Mouse (Mus musculus) limb, embryonic 11.5 days (tissue): ENCODE results near the gene Fermt3. TPM values are rescaled to one million over a fixed set of nuclear protein-coding genes. Genes with fewer than 3 reads are reported as not detected.
A peak's percentile ranks its signal among the peaks of the same experiment; 100 is the strongest.

Experiments used
- ATAC-seq: fragments of 200-750 bp; cut with Nextera tagmentation; 2 replicates; pipeline ENCODE4 v1.8.0; 2017; ENCODE audit warnings: low read depth; ENCODE audit not compliant: insufficient number of reproducible peaks, low FRiP score, low TSS enrichment
- DNase-seq: peaks from one replicate; pipeline ENCODE4 v3.0.0-alpha.2; 2015; ENCODE audit warnings: low spot score
- H3K27ac ChIP-seq: fragments of 300-500 bp; sonication (generic); replicated peaks from 2 replicates; pipeline ENCODE4 v1.5.1; 2014; ENCODE audit warnings: low read depth, mild to moderate bottlenecking, low read length
- H3K27me3 ChIP-seq: fragments of 300-500 bp; sonication (generic); 2 replicates; pipeline ENCODE4 v1.6.1; 2014; ENCODE audit warnings: mild to moderate bottlenecking, low read length, mixed read lengths; ENCODE audit not compliant: control insufficient read depth, insufficient read depth
- H3K36me3 ChIP-seq: fragments of 300-500 bp; sonication (generic); 2 replicates; pipeline ENCODE4 v1.6.1; 2014; ENCODE audit warnings: mild to moderate bottlenecking, low read length, moderate library complexity, mixed read lengths; ENCODE audit not compliant: control insufficient read depth, insufficient read depth
- H3K4me1 ChIP-seq: fragments of 300-500 bp; sonication (generic); 2 replicates; pipeline ENCODE4 v1.6.1; 2014; ENCODE audit warnings: low read length, mixed read lengths; ENCODE audit not compliant: control insufficient read depth, insufficient read depth
- H3K4me2 ChIP-seq: fragments of 300-500 bp; sonication (generic); 2 replicates; pipeline ENCODE4 v1.6.1; 2014; ENCODE audit warnings: low read depth, mild to moderate bottlenecking, moderate library complexity; ENCODE audit not compliant: severe bottlenecking
- H3K4me3 ChIP-seq: fragments of 300-500 bp; sonication (generic); 2 replicates; pipeline ENCODE4 v1.5.1; 2014; ENCODE audit warnings: low read depth, low read length
- H3K9ac ChIP-seq: fragments of 300-500 bp; sonication (generic); 2 replicates; pipeline ENCODE4 v1.6.1; 2014; ENCODE audit warnings: mild to moderate bottlenecking, low read length
- H3K9me3 ChIP-seq: fragments of 300-500 bp; sonication (generic); 2 replicates; pipeline ENCODE4 v1.6.1; 2016; ENCODE audit warnings: low read length; ENCODE audit not compliant: control insufficient read depth
- WGBS: fragments of 180-500 bp; shearing (Covaris S2); extraction: QIAGEN DNeasy Blood & Tissue Kit; methylation state at CpG from one replicate; pipeline ENCODE4 v1.1.7; 2014; 5-methylcytosine and 5-hydroxymethylcytosine counted together
- polyA plus RNA-seq: library from polyadenylated mRNA; unstranded; fragments of >200 nt; fragmentation: Nextera tagmentation; extraction: Ambion mirVana; gene quantifications from 2 replicates; pipeline ENCODE4 v1.2.1, GENCODE M21; 2014

Gene Fermt3
- polyA plus RNA-seq, 1 experiment from 2014 or later = 7.1 TPM

DNA sequence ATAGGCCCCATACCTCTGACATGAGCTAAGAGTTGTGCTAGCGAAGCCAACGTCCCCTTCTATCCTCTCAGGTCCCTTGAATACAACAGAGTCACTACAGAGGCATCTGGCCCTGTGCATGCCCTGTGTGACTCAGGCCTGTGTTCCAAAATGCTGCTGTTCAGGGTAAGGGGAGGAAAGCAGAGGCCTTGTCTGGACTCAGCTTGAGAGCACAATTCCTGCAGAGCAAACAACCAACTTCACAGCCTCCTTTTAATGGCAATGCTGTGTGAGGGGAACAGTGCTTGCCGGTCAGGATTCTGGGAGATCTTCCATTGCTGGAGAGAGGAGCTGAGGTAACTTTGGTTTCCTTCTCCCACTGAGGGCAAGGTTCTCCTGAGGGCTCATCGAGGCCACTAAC is 25.0 kb upstream of the Fermt3 start:
- 61% methylated on average over 4 of the region's 4 CpGs for WGBS

DNA sequence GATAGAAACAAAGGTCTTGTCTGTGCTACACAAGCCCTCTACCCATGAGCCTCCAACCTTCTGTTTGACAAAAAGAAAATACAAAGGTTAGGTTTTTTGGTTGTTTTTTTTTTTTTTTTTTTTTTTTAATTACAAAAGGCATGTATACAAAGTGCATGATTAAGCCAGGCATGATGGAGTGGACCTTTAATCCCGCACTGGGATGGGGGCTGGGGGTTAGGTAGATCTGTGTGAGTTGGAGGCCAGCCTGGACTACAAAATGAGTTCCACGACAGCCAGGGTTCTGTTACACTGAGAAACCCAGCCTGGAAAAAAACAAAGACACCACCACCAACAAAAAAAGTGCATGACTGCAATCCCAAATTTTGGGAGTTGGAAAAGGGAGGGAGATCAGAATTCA is 21.9 kb upstream of the Fermt3 start:
- H3K4me3 ChIP-seq = no peak overlapping the region
- H3K27ac ChIP-seq = no peak overlapping the region
- no peaks in the 10 kb centered on the region for H3K27me3 ChIP-seq
- no peaks in the 10 kb centered on the region for H3K9me3 ChIP-seq
- ATAC-seq (no peak), DNase-seq (no peak)
- no peaks in the 10 kb centered on the region; the same call in 1 of the 2 replicates for H3K36me3 ChIP-seq
- peaks cover 7% of the 10 kb centered on the region for H3K4me1 ChIP-seq
- 91% methylated on average over 2 of the region's 2 CpGs for WGBS
- no peak overlapping the region for H3K4me2 ChIP-seq
- no peak overlapping the region for H3K9ac ChIP-seq

More for the DNA sequence above, 25.0 kb upstream of the Fermt3 start:
- no peak for ATAC-seq
- Histone ChIP-seq H3K27me3 (no peaks in the 10 kb centered on the region), H3K9ac (no peak overlapping the region), H3K4me3 (no peak overlapping the region), H3K27ac (no peak overlapping the region), H3K4me2 (no peak overlapping the region), H3K4me1 (0 out of 2 replicates have a peak, but pooled peaks cover 2% of the 10 kb centered on the region), H3K9me3 (no peaks in the 10 kb centered on the region), H3K36me3 (no peaks in the 10 kb centered on the region)
- no peak for DNase-seq

DNA sequence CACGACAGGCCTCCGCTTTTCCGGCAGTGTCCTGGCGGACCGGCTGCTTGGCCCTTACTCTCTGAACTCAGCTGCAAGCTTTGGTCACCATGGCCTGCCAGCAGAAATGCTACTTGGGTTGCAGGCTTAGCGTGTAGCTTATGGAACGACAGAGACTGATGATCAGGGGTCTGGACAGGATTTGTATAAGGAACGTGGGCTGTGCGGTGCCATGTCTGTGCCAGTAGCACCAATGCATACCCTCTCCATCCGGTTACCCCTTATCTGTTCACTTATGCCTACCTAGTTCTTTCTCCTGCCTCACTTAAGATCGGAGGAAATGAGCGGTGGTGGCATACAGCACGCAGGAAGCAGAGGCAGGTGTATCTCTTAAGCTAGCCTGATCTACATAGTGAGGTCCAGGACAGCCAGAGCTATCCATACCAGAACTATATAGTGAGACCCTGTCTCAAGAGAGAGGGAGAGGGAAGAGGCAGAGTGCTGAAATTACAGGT is 21.4 kb upstream of the Fermt3 start:
- WGBS = 25% methylated on average over 13 of the region's 13 CpGs
- ATAC-seq = no peak

DNA sequence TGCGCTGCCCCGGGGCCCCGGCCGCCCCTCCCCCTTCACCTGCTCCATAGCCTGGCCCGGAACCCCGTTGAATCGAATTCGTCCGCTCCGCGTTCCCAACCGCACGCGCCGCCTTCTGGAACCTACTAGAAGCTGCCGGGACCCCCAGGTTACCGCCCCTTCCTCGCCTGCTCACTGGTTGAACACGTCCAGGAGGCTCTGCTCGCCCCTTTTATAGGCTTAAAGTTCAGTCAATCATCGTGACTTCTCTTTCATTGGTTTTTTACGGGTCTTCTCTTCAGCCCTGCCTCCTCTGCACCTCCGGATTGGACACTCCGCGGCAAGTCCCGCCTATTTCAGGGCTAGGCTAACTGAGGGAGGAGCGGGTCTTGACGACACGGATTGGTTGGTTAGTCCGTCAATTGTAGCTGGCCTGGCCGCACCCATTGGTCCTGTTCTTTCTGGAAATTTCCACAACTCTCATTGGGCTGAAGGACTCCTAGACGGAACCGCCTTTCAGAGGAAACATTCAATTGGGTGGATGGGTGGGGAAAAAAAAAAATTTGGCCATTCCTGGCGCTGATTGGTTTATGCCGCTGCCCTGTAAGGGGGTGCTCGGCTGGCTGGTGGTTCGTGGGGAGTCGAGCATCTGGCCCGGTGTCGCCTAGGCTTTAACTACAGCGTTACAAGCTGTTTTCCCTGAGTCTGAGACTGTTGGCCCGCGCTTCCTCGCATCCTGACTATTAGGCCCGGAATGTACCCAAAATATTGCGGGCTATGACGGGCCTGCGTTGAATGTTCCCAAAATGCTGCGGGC is 20.8 kb upstream of the Fermt3 start, which contains the start of gene Stip1:
TSS of gene Stip1 (minus strand) at position 127 of the 796 bp plus-strand sequence.
- Histone ChIP-seq H3K9me3 (no peaks in the 10 kb centered on the region), H3K4me3 (peak within 1 kb of the TSS; percentile 98), H3K4me2 (peak within 1 kb of the TSS; percentile 84), H3K36me3 (peaks cover 5% of the 10 kb centered on the region; the same call in 1 of the 2 replicates), H3K27me3 (no peaks in the 10 kb centered on the region), H3K27ac (peak within 1 kb of the TSS; percentile 90), H3K4me1 (peaks cover 7% of the 10 kb centered on the region), H3K9ac (peak within 1 kb of the TSS; percentile 97)
- WGBS = under 1% methylated on average over 49 of the region's 49 CpGs
- DNase-seq = peak; percentile 98
- ATAC-seq = peak; percentile 99

More for the DNA sequence above, 21.4 kb upstream of the Fermt3 start:
- peak overlapping the region; percentile 47 for H3K4me2 ChIP-seq
- peak overlapping the region; percentile 56 for H3K27ac ChIP-seq
- H3K36me3 ChIP-seq = peaks cover under 1% of the 10 kb centered on the region; the same call in 1 of the 2 replicates
- no peaks in the 10 kb centered on the region for H3K27me3 ChIP-seq
- H3K4me3 ChIP-seq = peak overlapping the region; percentile 36
- H3K4me1 ChIP-seq = peaks cover 7% of the 10 kb centered on the region
- H3K9me3 ChIP-seq = no peaks in the 10 kb centered on the region
- peak overlapping the region; percentile 70 for H3K9ac ChIP-seq
- no peak for DNase-seq

DNA sequence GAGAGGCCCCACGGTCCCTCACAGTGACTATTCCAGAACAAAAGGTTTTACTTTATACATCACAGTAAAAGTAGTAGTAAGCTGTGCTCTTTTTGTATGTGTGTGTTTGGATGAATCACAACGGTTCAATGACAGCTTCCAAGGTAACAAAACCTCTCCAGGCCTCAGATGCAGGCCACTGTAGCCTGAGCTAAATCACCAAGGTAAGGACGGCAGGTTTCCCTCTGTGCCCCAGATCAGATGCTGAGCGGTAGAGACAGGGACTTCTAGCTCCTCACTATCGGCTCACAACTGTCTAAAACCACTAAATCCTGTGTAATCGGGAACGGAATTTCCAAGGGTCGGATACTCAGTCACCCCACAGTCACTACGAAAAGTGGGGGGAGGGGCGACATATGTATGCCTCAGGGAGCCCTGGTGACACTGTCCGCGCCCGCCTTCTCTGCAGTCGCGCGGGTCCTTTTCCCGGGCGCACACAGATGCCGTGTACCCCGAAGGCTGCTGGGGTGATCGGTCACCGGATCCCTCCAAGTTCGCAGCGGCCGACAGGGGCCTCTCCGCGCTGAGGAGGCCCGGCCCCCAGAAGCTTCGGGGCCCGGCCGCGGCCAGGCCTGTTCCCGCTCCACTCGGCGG is 19.9 kb upstream of the Fermt3 start:
- peak; percentile 75 for DNase-seq
- peak overlapping the region; percentile 84 for H3K4me2 ChIP-seq
- H3K36me3 ChIP-seq = peaks cover 8% of the 10 kb centered on the region; the same call in 1 of the 2 replicates
- peaks cover 7% of the 10 kb centered on the region for H3K4me1 ChIP-seq
- no peaks in the 10 kb centered on the region for H3K9me3 ChIP-seq
- H3K9ac ChIP-seq = peak overlapping the region; percentile 97
- peak overlapping the region; percentile 98 for H3K4me3 ChIP-seq
- 2% methylated on average over 35 of the region's 35 CpGs for WGBS
- H3K27ac ChIP-seq = peak overlapping the region; percentile 90
- ATAC-seq = no peak; the same call in 1 of the 2 replicates
- H3K27me3 ChIP-seq = no peaks in the 10 kb centered on the region

DNA sequence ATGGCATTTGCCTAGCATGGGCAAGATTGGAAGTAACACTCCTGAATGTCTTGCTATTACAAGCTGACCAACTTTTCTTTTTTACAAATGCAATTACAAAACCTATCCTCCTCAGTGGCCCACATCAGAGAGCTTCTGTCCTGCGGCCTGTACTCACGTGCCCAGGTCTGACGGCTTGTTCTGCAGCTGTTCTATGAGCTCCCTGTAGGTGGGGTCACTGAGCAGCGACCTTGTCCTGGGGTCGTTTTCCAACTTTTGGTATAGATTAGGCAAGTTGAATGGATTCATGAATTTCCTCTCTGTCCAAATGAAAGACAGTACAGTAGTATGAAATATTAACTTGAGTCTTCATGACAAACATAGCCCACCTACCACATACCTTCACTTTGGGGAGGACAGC is 14.7 kb upstream of the Fermt3 start:
- H3K27ac ChIP-seq = no peak overlapping the region
- peaks cover 5% of the 10 kb centered on the region for H3K4me1 ChIP-seq
- DNase-seq = no peak
- 93% methylated on average over 5 of the region's 5 CpGs for WGBS
- H3K36me3 ChIP-seq = peaks cover 47% of the 10 kb centered on the region
- no peak overlapping the region for H3K4me2 ChIP-seq
- no peak overlapping the region for H3K9ac ChIP-seq
- H3K27me3 ChIP-seq = no peaks in the 10 kb centered on the region
- H3K4me3 ChIP-seq = no peak overlapping the region
- no peaks in the 10 kb centered on the region for H3K9me3 ChIP-seq
- no peak for ATAC-seq

DNA sequence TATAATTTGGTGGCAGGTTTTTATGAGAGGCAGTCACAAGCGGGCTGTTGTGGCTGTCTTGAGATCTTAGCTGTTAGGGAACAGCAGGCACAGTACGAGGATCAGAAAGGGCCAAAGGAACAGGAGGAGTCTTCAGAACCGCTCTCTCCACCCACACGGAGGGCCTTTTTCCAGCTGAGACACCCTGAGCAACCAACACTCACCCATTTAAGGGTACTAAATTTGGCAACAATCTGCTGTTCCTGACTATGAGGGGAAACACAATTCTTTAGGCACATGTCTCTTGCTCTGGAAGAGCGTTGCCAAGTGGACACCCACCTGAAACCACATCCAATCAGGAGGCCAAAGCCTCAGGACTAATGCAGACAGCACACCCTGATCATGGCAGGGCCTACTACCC is 10.3 kb upstream of the Fermt3 start:
- DNase-seq (no peak), ATAC-seq (no peak)
- 94% methylated on average over 5 of the region's 5 CpGs for WGBS
- no peaks in the 10 kb centered on the region for H3K4me1 ChIP-seq
- H3K4me2 ChIP-seq = no peak overlapping the region
- no peaks in the 10 kb centered on the region for H3K9me3 ChIP-seq
- H3K4me3 ChIP-seq = no peak overlapping the region
- no peak overlapping the region for H3K27ac ChIP-seq
- no peak overlapping the region; the same call in 1 of the 2 replicates for H3K9ac ChIP-seq
- H3K27me3 ChIP-seq = no peaks in the 10 kb centered on the region
- peaks cover 54% of the 10 kb centered on the region for H3K36me3 ChIP-seq

DNA sequence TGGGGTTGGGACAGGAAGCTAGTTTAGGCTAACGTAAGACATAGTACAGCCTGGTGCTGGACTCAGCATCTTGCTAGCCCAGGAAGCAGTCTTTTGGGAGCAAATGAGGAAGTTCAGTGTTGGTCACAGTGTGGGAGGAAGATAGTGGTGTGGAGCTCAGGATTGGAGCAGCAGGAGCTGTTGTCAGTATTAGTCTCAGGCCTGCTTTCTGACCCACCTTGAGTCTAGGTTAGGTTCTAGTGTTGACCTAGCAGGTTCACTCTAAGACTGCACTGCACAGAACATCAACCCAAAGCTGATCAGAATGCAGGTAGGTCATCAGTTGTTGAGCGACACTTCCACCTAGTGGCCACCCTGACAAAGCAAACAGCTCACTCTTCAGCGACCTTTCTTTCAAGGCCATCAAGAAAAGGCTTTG is 964 bp upstream of the Fermt3 start:
- no peak overlapping the region; the same call in 1 of the 2 replicates for H3K4me3 ChIP-seq
- DNase-seq (peak; percentile 63), ATAC-seq (no peak)
- no peaks in the 10 kb centered on the region for H3K9me3 ChIP-seq
- H3K27me3 ChIP-seq = no peaks in the 10 kb centered on the region
- no peak overlapping the region for H3K4me2 ChIP-seq
- no peak overlapping the region for H3K9ac ChIP-seq
- no peak overlapping the region for H3K27ac ChIP-seq
- peaks cover 32% of the 10 kb centered on the region for H3K36me3 ChIP-seq
- no peaks in the 10 kb centered on the region for H3K4me1 ChIP-seq
- 63% methylated on average over 3 of the region's 3 CpGs for WGBS
